Mouse (Mus musculus) midbrain, embryonic 11.5 days (tissue): ENCODE measurements around the gene Tpst1. TPM values are rescaled to one million over a fixed set of nuclear protein-coding genes. Genes with fewer than 3 reads are reported as not detected.

ENCODE experiments used
- ATAC-seq: fragments of 200-750 bp; cut with Nextera tagmentation; 2 replicates; pipeline ENCODE4 v1.8.0; 2017; ENCODE audit warnings: moderate TSS enrichment, moderate library complexity; ENCODE audit not compliant: low FRiP score
- DNase-seq: peaks from one replicate; pipeline ENCODE4 v3.0.0; 2015; ENCODE audit warnings: low spot score; ENCODE audit errors: missing footprints
- H3K27ac ChIP-seq: fragments of 300-500 bp; sonication (generic); 2 replicates; pipeline ENCODE4 v1.5.1; 2014; ENCODE audit warnings: low read depth, low read length
- H3K27me3 ChIP-seq: fragments of 300-500 bp; sonication (generic); 2 replicates; pipeline ENCODE4 v1.6.1; 2014; ENCODE audit warnings: mild to moderate bottlenecking, low read length, moderate library complexity, mixed read lengths; ENCODE audit not compliant: control insufficient read depth, insufficient read depth
- H3K36me3 ChIP-seq: fragments of 300-500 bp; sonication (generic); 2 replicates; pipeline ENCODE4 v1.6.1; 2014; ENCODE audit warnings: mild to moderate bottlenecking, low read length, moderate library complexity, mixed read lengths; ENCODE audit not compliant: control insufficient read depth, insufficient read depth
- H3K4me1 ChIP-seq: fragments of 300-500 bp; sonication (generic); 2 replicates; pipeline ENCODE4 v1.6.1; 2014; ENCODE audit warnings: low read length; ENCODE audit not compliant: control insufficient read depth, insufficient read depth
- H3K4me2 ChIP-seq: fragments of 300-500 bp; sonication (generic); 2 replicates; pipeline ENCODE4 v1.6.1; 2014; ENCODE audit warnings: mild to moderate bottlenecking, moderate library complexity
- H3K4me3 ChIP-seq: fragments of 300-500 bp; sonication (generic); 2 replicates; pipeline ENCODE4 v1.5.1; 2014; ENCODE audit warnings: low read depth, low read length
- H3K9ac ChIP-seq: fragments of 300-500 bp; sonication (generic); 2 replicates; pipeline ENCODE4 v1.6.1; 2014; ENCODE audit warnings: low read length
- H3K9me3 ChIP-seq: fragments of 300-500 bp; sonication (generic); 2 replicates; pipeline ENCODE4 v1.6.1; 2016; ENCODE audit warnings: low read length; ENCODE audit not compliant: control insufficient read depth
- WGBS: fragments of 180-500 bp; shearing (Covaris S2); extraction: QIAGEN DNeasy Blood & Tissue Kit; methylation state at CpG from one replicate; pipeline ENCODE4 v1.1.7; 2014; 5-methylcytosine and 5-hydroxymethylcytosine counted together
- polyA plus RNA-seq: library from polyadenylated mRNA; unstranded; fragments of >200 nt; fragmentation: Nextera tagmentation; extraction: Ambion mirVana; gene quantifications from 2 replicates; pipeline ENCODE4 v1.2.1, GENCODE M21; 2014

The Tpst1 gene
- polyA plus RNA-seq, 1 experiment from 2014 or later = 64.7 TPM

- H3K4me2 ChIP-seq = no peak overlapping the region
- no peak overlapping the region for H3K9ac ChIP-seq
- WGBS = 70% methylated on average over 4 of the region's 4 CpGs
- H3K9me3 ChIP-seq = no peaks in the 10 kb centered on the region
- H3K27ac ChIP-seq = no peak overlapping the region
- H3K4me3 ChIP-seq = no peak overlapping the region
- H3K36me3 ChIP-seq = no peaks in the 10 kb centered on the region
- H3K4me1 ChIP-seq = no peaks in the 10 kb centered on the region
- H3K27me3 ChIP-seq = no peaks in the 10 kb centered on the region
- DNase-seq (no peak), ATAC-seq (no peak)
Measured at GRCm38 (mm10) chr5:130158545-130158944, 85.4 kb downstream of the Tpst1 start.

- Histone ChIP-seq H3K4me2 (no peak overlapping the region), H3K4me1 (no peaks in the 10 kb centered on the region), H3K9ac (no peak overlapping the region), H3K9me3 (no peaks in the 10 kb centered on the region), H3K36me3 (no peaks in the 10 kb centered on the region), H3K27ac (no peak overlapping the region), H3K27me3 (no peaks in the 10 kb centered on the region), H3K4me3 (no peak overlapping the region)
- WGBS = 69% methylated on average over 7 of the region's 7 CpGs
- ATAC-seq (no peak), DNase-seq (no peak)
Measured at GRCm38 (mm10) chr5:130159761-130160201, 86.7 kb downstream of the Tpst1 start.

GRCm38 (mm10) chr5:130163670-130164069, 90.5 kb downstream of the Tpst1 start:
- WGBS = 4% methylated on average over 7 of the region's 7 CpGs
- no peak for ATAC-seq
- H3K4me3 ChIP-seq = no peak overlapping the region

GRCm38 (mm10) chr5:130165213-130165612, 92.1 kb downstream of the Tpst1 start:
- Histone ChIP-seq H3K36me3 (no peaks in the 10 kb centered on the region), H3K4me2 (no peak overlapping the region), H3K4me1 (no peaks in the 10 kb centered on the region), H3K4me3 (no peak overlapping the region), H3K9me3 (no peaks in the 10 kb centered on the region), H3K27me3 (no peaks in the 10 kb centered on the region), H3K9ac (no peak overlapping the region), H3K27ac (no peak overlapping the region)
- DNase-seq (no peak), ATAC-seq (no peak)
- 78% methylated on average over 4 of the region's 4 CpGs for WGBS

More at GRCm38 (mm10) chr5:130163670-130164069, 90.5 kb downstream of the Tpst1 start:
- H3K36me3 ChIP-seq = no peaks in the 10 kb centered on the region
- no peaks in the 10 kb centered on the region for H3K27me3 ChIP-seq
- H3K9me3 ChIP-seq = no peaks in the 10 kb centered on the region
- H3K4me2 ChIP-seq = no peak overlapping the region
- H3K27ac ChIP-seq = no peak overlapping the region
- peak; percentile 89 for DNase-seq
- no peaks in the 10 kb centered on the region for H3K4me1 ChIP-seq
- H3K9ac ChIP-seq = no peak overlapping the region

- H3K4me3 ChIP-seq = no peak overlapping the region
- H3K9ac ChIP-seq = no peak overlapping the region
- H3K9me3 ChIP-seq = no peaks in the 10 kb centered on the region
- no peak overlapping the region for H3K27ac ChIP-seq
- 73% methylated on average over 6 of the region's 6 CpGs for WGBS
- H3K4me2 ChIP-seq = no peak overlapping the region
- ATAC-seq (no peak), DNase-seq (no peak)
- H3K4me1 ChIP-seq = peaks cover 15% of the 10 kb centered on the region
- H3K36me3 ChIP-seq = no peaks in the 10 kb centered on the region
- H3K27me3 ChIP-seq = no peaks in the 10 kb centered on the region
Measured at GRCm38 (mm10) chr5:130169109-130169508, 96.0 kb downstream of the Tpst1 start.

- H3K9me3 ChIP-seq = no peaks in the 10 kb centered on the region
- H3K36me3 ChIP-seq = no peaks in the 10 kb centered on the region
- H3K27ac ChIP-seq = peak overlapping the region; percentile 60; the same call in 1 of the 2 replicates
- ATAC-seq = peak; percentile 20
- WGBS = 16% methylated on average over 6 of the region's 6 CpGs
- no peak for DNase-seq
- H3K4me1 ChIP-seq = peaks cover 15% of the 10 kb centered on the region
- H3K9ac ChIP-seq = peak overlapping the region; percentile 89
- H3K4me2 ChIP-seq = peak overlapping the region; percentile 81
- no peaks in the 10 kb centered on the region for H3K27me3 ChIP-seq
- H3K4me3 ChIP-seq = peak overlapping the region; percentile 90
Measured at GRCm38 (mm10) chr5:130170666-130171422, 97.7 kb downstream of the Tpst1 start.

- under 1% methylated on average over 55 of the region's 62 CpGs for WGBS
- Histone ChIP-seq H3K4me1 (peaks cover 15% of the 10 kb centered on the region), H3K4me2 (peak within 1 kb of the TSS; percentile 81), H3K27ac (peak within 1 kb of the TSS; percentile 60; the same call in 1 of the 2 replicates), H3K9me3 (no peaks in the 10 kb centered on the region), H3K36me3 (no peaks in the 10 kb centered on the region), H3K27me3 (no peaks in the 10 kb centered on the region), H3K9ac (peak within 1 kb of the TSS; percentile 89), H3K4me3 (peak within 1 kb of the TSS; percentile 90)
- DNase-seq (peak; percentile 99), ATAC-seq (peak; percentile 95)
Measured at GRCm38 (mm10) chr5:130171423-130171954, 98.4 kb downstream of the Tpst1 start, which contains the start of gene Rabgef1. Gene Rabgef1 (plus strand): TSS chr5:130171798.

- DNase-seq (no peak), ATAC-seq (peak; percentile 23; the same call in 1 of the 2 replicates)
- Histone ChIP-seq H3K36me3 (no peaks in the 10 kb centered on the region), H3K4me2 (peak overlapping the region; percentile 60), H3K9ac (peak overlapping the region; percentile 89), H3K4me3 (peak overlapping the region; percentile 90), H3K4me1 (peaks cover 15% of the 10 kb centered on the region), H3K27ac (no peak overlapping the region; the same call in 1 of the 2 replicates), H3K27me3 (no peaks in the 10 kb centered on the region), H3K9me3 (no peaks in the 10 kb centered on the region)
- WGBS = 1% methylated on average over 31 of the region's 46 CpGs
Measured at GRCm38 (mm10) chr5:130171956-130172601, 99.0 kb downstream of the Tpst1 start.

- Histone ChIP-seq H3K27me3 (no peaks in the 10 kb centered on the region), H3K4me2 (peak overlapping the region; percentile 60; the same call in 1 of the 2 replicates), H3K36me3 (no peaks in the 10 kb centered on the region), H3K27ac (no peak overlapping the region), H3K9me3 (no peaks in the 10 kb centered on the region), H3K4me1 (peaks cover 15% of the 10 kb centered on the region), H3K9ac (no peak overlapping the region), H3K4me3 (peak overlapping the region; percentile 90; the same call in 1 of the 2 replicates)
- 93% methylated on average over 4 of the region's 4 CpGs for WGBS
- DNase-seq (no peak), ATAC-seq (no peak)
Measured at GRCm38 (mm10) chr5:130173012-130173411, 99.9 kb downstream of the Tpst1 start.
